Mouse (Mus musculus): ENCODE data around the gene Scube1. TPM values are rescaled to one million over a fixed set of nuclear protein-coding genes. Genes with fewer than 3 reads are reported as not detected.

The Scube1 gene
- total and polyA plus RNA-seq, 3 experiments = not detected

- peaks cover 45% of the 10 kb centered on the region for H3K27me3 ChIP-seq (replicated peaks)
- H3K27ac ChIP-seq (ENCODE audit: insufficient read depth, low read depth) = no peak overlapping the region
- peaks cover 10% of the 10 kb centered on the region for H3K9me3 ChIP-seq (replicated peaks; ENCODE audit: low read length)
- no peak for DNase-seq (ENCODE audit: extremely low read depth)
- dilution Hi-C loops (cut with MboI; ENCODE audit: extremely low pct_ligation_motif_present, extremely low pct_unique_long_range_greater_than_20kb, low sequenced_read_pairs) (no loop called here), in situ Hi-C loops (cut with MboI; ENCODE audit: low pct_ligation_motif_present, low pct_unique_long_range_greater_than_20kb, low sequenced_read_pairs) (no loop called here)
- H3K4me2 ChIP-seq (ENCODE audit: insufficient read depth, low read depth, poor library complexity, severe bottlenecking) = no peak overlapping the region
- TF ChIP-seq ZC3H11A (IDR thresholded peaks at IDR 0.05; ENCODE audit: low read depth, low read length) (no peak), SMC3 (IDR thresholded peaks at IDR 0.05; ENCODE audit: low read depth, low read length) (no peak), GABPA (IDR thresholded peaks at IDR 0.05; ENCODE audit: insufficient replicate concordance, low read depth, low read length) (no peak), TCF12 (IDR thresholded peaks at IDR 0.05; ENCODE audit: low read depth, low read length) (no peak), EP300 (IDR thresholded peaks at IDR 0.05; ENCODE audit: low read length) (no peak), E2F4 (IDR thresholded peaks at IDR 0.05; ENCODE audit: insufficient replicate concordance, low read depth, low read length) (no peak), MAX (IDR thresholded peaks at IDR 0.05; ENCODE audit: low read length) (no peak), MAZ (IDR thresholded peaks at IDR 0.05; ENCODE audit: low read depth, low read length) (no peak), ZMIZ1 (IDR thresholded peaks at IDR 0.05; ENCODE audit: low read depth, low read length) (no peak), MEF2A (IDR thresholded peaks at IDR 0.05; ENCODE audit: borderline replicate concordance, low read depth, low read length) (no peak), JUN (IDR thresholded peaks at IDR 0.05; ENCODE audit: insufficient read depth, low read depth, low read length) (no peak), ZKSCAN1 (IDR thresholded peaks at IDR 0.05; ENCODE audit: borderline replicate concordance, low read depth, low read length) (no peak), HCFC1 (IDR thresholded peaks at IDR 0.05; ENCODE audit: low read depth, low read length) (no peak), POLR2AphosphoS2 (IDR thresholded peaks at IDR 0.05; ENCODE audit: low read depth, low read length) (no peak), CTCF (conservative IDR thresholded peaks at IDR 0.05 in 1 of 2, IDR thresholded peaks at IDR 0.05 in 1 of 2; ENCODE audit: low read depth in 2 of 2, low read length in 2 of 2) (no peak), MYC (IDR thresholded peaks at IDR 0.05; ENCODE audit: low read depth, low read length) (no peak), POLR2A (IDR thresholded peaks at IDR 0.05; ENCODE audit: low read depth, low read length) (no peak)
- no peak overlapping the region for H3K4me3 ChIP-seq (replicated peaks in 1 of 3; ENCODE audit: low read depth in 2 of 3, low read length in 2 of 3, poor library complexity in 1 of 3)
- no peaks in the 10 kb centered on the region for H3K79me2 ChIP-seq (replicated peaks; ENCODE audit: control insufficient read depth, extremely low read depth, insufficient read depth, poor library complexity, severe bottlenecking)
- H3K4me1 ChIP-seq (ENCODE audit: control insufficient read depth in 1 of 2, insufficient read depth in 2 of 2) = peaks cover 5 to 8% of the 10 kb centered on the region in 2 experiments; a peak in 3 of 4 replicates
- no peak overlapping the region for H3K9ac ChIP-seq (ENCODE audit: insufficient read depth, low read depth)
- no peaks in the 10 kb centered on the region for H3K36me3 ChIP-seq (replicated peaks in 1 of 2; ENCODE audit: control insufficient read depth in 1 of 2, insufficient read depth in 1 of 2, low read length in 1 of 2)
Observed at GRCm38 (mm10) chr15:83685950-83686349, 38.9 kb downstream of the Scube1 start.

- no peak for DNase-seq (ENCODE audit: extremely low read depth)
- H3K27ac ChIP-seq (ENCODE audit: insufficient read depth, low read depth) = no peak overlapping the region
- H3K36me3 ChIP-seq (replicated peaks in 1 of 2; ENCODE audit: control insufficient read depth in 1 of 2, insufficient read depth in 1 of 2, low read length in 1 of 2) = no peaks in the 10 kb centered on the region
- H3K79me2 ChIP-seq (replicated peaks; ENCODE audit: control insufficient read depth, extremely low read depth, insufficient read depth, poor library complexity, severe bottlenecking) = no peaks in the 10 kb centered on the region
- in situ Hi-C loops (cut with MboI; ENCODE audit: low pct_ligation_motif_present, low pct_unique_long_range_greater_than_20kb, low sequenced_read_pairs) (no loop called here), dilution Hi-C loops (cut with MboI; ENCODE audit: extremely low pct_ligation_motif_present, extremely low pct_unique_long_range_greater_than_20kb, low sequenced_read_pairs) (no loop called here)
- H3K9me3 ChIP-seq (replicated peaks; ENCODE audit: low read length) = peaks cover 8% of the 10 kb centered on the region
- H3K4me3 ChIP-seq (replicated peaks in 1 of 3; ENCODE audit: low read depth in 2 of 3, low read length in 2 of 3, poor library complexity in 1 of 3) = no peak overlapping the region
- peaks cover 5 to 8% of the 10 kb centered on the region in 2 experiments; a peak in 3 of 4 replicates for H3K4me1 ChIP-seq (ENCODE audit: control insufficient read depth in 1 of 2, insufficient read depth in 2 of 2)
- H3K4me2 ChIP-seq (ENCODE audit: insufficient read depth, low read depth, poor library complexity, severe bottlenecking) = no peak overlapping the region
- no peak overlapping the region for H3K9ac ChIP-seq (ENCODE audit: insufficient read depth, low read depth)
- H3K27me3 ChIP-seq (replicated peaks) = peaks cover 54% of the 10 kb centered on the region
- TF ChIP-seq GABPA (IDR thresholded peaks at IDR 0.05; ENCODE audit: insufficient replicate concordance, low read depth, low read length) = no peak
Observed at GRCm38 (mm10) chr15:83683051-83683561, 41.7 kb downstream of the Scube1 start.

Data from CH12.LX (cell line).